Mouse (Mus musculus) left cerebral cortex, adult 2 months (tissue): ENCODE measurements at regions not wholly inside any gene's neighbourhood (a gene's known extent, or its start where the extent isn't known, plus 50 kb on each side); places are given as distances from the start of the nearest gene placed in this dataset.
A peak's percentile ranks its signal among the peaks of the same experiment; 100 is the strongest.

Source experiments
- DNase-seq, 2 experiments: peaks; one replicate each; pipeline ENCODE4 v3.0.0; 2021 to 2022; ENCODE audit warnings: low spot score in 2 of 2, mixed read lengths in 1 of 2; ENCODE audit errors: extremely low spot score in 1 of 2
- H3K27ac ChIP-seq: fragments of 200-600 bp; 2 replicates; pipeline ENCODE4 v1.8.1; 2022
- H3K4me3 ChIP-seq: fragments of 200-600 bp; 2 replicates; pipeline ENCODE4 v1.8.1; 2022
- CTCF ChIP-seq: fragments of 200-600 bp; IDR thresholded peaks from 2 replicates; pipeline ENCODE4 v1.8.1; 2022; ENCODE audit warnings: antibody characterized with exemption, mild to moderate bottlenecking, moderate library complexity
- intact Hi-C: fragments of 180-260 bp; cut with DNase I; formaldehyde crosslinking; loops from one replicate; pipeline ENCODE4 v1.15.1; 2025

DNA sequence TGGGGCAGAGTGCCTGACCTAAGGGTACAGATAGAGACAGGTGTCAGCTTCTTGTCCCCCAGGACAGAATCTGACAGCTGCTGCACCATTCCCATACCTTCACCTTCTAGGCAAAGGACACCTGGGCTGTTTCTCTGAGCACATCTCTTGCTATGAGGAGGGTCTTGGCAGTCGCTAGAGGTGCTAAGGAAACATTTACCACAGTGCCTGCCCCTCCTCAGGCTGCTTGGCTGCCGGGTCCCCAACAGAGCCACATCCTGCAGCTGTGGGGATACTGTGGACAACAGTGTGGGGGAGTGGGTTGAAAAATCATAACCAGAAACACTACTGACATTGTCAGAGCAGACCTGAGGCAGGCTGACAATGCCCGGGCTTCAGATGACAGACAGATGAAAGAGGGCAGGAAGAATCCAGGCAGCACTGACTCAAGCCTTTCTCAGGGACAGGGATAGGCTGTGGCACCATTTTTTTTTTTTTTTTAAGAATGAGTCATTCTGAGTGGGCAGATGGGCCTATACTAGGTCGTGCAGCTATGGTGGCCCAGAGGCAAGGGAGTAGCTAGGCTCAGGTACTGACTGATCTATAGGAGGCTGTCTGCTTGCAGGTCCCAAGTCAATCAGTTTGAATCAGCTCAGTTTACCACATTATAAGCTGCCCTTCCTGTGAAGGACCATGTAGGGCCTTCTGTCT is 150.7 kb upstream of the A230072I06Rik start:
- no peak overlapping the region for H3K27ac ChIP-seq
- TF ChIP-seq CTCF = no peak
- intact Hi-C loops = no loop called here
- no peak for DNase-seq
- no peak overlapping the region for H3K4me3 ChIP-seq

DNA sequence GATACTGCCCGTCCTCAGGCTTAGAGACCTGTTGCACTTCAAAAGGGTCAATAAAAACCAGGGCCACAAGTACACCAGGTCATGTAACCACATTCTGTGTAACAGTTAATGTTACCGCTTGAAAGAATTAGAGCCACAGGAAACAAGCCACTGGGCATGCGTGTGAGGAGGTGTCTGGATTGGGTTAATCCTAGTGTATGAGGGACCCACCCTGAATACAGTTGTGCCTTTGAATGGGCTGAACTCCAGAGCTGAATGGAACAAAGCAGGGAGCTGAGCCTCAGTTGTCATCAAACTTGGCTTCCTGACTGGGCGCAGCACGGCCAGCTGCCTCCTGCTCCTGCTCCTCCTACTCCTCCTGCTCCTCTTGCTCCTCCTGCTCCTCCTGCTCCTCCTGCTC is 148.0 kb upstream of the A230072I06Rik start:
- no peak for TF ChIP-seq CTCF
- Histone ChIP-seq H3K4me3 (no peak overlapping the region), H3K27ac (no peak overlapping the region)
- intact Hi-C loops = no loop called here
- no peak for DNase-seq

DNA sequence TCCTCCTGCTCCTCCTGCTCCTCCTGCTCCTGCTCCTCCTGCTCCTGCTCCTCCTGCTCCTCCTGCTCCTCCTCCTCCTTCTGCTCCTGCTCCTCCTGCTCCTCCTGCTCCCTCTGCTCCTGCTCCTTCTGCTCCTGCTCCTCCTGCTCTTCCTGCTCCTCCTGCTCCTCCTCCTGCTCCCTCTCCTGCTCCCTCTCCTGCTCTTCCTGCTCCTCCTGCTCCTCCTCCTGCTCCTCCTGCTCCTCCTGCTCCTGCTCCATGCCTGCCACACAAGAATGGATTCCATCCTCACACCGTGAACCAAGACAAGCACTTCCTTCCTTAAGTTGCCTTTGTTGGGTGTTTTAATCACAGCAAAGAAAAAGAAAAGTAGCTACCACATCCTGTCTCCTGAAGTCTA is 144.4 kb upstream of the A230072I06Rik start:
- no peak overlapping the region for H3K4me3 ChIP-seq
- DNase-seq = no peak
- H3K27ac ChIP-seq = no peak overlapping the region
- intact Hi-C loops = no loop called here
- no peak for TF ChIP-seq CTCF

DNA sequence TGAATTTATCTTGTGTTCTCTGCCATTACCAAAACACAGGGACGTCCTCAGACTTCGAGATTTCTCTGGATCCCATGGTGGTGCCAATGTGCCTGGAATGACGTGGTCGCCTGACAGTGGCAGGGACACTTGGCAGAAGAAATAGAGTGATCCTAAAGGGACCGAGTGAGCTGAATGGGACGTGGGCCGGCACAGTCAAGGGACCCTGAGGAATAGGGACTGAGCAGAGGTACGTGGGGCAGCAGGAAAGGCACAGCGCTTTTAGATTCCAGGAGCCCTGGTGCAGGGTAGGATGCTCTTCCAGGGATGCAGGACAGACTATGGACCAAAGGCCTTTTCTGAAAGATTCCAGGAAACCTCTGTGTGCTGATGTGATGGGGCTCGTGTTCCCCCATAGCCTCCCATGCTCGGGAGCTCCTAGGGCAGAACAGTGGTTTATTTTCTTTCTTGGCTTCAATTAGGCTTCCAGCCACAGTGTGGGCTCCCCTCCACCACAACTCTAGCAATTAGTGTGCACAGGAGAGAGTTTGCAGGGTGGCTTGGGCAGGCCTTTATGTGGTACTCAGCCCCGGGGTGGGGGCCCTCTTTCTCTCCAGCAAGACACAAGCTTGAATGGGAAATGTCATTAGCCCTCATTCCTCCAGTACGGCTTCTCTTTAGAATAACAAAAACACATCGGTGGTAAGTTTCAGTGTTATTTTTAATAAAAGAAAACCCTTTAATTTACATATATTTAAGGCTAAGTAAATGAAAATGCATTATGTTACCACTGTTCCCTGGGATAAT is 143.0 kb upstream of the A230072I06Rik start:
- TF ChIP-seq CTCF = no peak
- Histone ChIP-seq H3K4me3 (no peak overlapping the region), H3K27ac (no peak overlapping the region)
- DNase-seq = no peak
- intact Hi-C loops = no loop called here

DNA sequence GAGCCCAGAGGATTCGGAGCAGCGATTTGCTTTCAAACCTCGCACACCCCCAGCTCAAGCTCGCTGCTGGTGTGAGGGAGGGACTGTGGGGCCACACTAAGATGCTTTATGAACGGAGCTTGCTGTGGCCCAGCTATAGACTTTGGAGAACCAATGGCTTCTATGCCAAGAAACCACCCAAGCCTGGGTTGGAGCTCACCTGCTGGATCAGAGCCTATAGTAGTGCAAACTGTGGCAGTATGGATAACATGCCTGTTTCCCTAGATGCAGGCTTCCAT is 142.5 kb upstream of the A230072I06Rik start:
- Histone ChIP-seq H3K27ac (no peak overlapping the region), H3K4me3 (no peak overlapping the region)
- DNase-seq = no peak
- TF ChIP-seq CTCF = no peak
- intact Hi-C loops = no loop called here

DNA sequence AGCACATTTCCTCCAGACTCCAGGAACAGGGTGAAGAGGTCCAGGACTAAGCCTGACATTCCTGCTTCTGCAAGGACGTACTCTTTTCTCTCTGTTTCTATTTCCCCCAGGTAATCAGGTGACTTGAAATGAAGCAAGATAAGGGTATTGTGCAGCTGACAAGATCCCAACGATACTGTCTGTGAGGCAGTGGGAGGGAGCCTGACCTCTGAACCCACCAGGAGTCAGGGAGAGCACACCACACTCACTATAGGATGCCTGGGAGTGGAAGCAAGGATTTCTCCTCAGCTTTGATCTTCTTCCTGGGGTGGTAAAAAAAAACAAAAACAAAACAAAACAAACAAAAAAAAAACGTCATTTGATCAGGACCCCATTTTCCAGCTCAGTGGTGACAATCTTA is 141.1 kb upstream of the A230072I06Rik start:
- no peak for DNase-seq
- no peak overlapping the region for H3K27ac ChIP-seq
- no peak for TF ChIP-seq CTCF
- no peak overlapping the region for H3K4me3 ChIP-seq
- intact Hi-C loops = no loop called here

DNA sequence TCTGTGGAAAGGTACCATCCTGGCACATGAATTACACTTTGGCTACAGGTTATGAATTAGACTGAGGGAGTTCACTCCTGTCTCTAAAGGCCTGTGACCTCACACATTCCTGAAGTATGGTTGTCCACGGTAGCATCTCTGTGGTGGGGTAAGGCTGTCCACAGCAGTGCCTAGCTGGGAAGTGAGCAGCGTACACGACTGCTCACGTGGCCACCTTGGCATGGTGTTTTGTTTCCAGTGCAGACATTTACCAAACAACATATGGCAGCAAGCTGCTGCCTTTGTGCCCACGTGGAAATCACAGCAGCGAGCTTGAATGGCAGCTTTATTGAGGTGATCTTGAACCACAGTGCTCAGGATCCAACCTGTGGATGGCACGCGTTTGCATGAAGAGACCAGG is 140.7 kb upstream of the A230072I06Rik start:
- DNase-seq = no peak
- Histone ChIP-seq H3K4me3 (no peak overlapping the region), H3K27ac (no peak overlapping the region)
- intact Hi-C loops = no loop called here
- TF ChIP-seq CTCF = no peak

DNA sequence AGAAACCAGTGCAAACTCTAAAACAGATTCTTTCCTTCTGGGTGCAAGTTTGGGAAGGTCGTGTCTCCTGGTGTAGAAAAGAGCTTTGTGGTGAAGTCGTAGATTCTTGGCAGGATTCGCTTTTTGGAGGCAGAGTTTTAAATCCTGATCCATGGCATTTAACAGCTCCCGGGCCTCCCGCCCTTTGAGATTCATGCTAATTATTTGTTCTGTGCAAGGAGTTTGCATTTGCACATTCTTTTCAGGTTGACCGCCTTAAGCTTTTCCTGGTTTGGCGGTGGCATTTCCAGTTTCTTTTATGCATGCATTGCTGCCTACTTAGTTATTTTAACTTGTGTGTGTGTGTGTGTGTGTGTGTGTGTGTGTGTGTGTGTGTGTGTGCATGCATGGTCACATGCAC is 126.9 kb upstream of the A230072I06Rik start:
- no peak for DNase-seq
- TF ChIP-seq CTCF = no peak
- intact Hi-C loops = no loop called here
- no peak overlapping the region for H3K27ac ChIP-seq
- H3K4me3 ChIP-seq = no peak overlapping the region

DNA sequence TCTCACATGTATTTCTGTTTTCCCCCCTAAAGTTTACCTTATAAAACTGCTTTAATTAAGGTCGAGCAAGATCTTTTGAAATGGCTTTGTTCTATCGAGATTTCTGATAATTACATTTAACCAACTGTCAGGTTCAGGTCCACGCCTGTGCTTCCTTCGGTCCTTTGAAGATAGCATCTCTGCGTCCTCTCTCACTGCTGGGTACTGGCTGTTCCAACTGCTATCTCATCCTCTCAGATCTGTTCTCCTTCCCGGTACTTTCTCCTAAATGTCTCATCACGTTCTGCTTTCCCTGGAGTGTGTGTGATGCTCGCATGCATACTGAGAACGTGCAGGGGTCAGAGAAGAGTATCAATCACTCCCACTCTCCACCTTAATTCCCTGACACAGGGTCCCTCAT is 125.8 kb upstream of the A230072I06Rik start:
- no peak for TF ChIP-seq CTCF
- Histone ChIP-seq H3K4me3 (no peak overlapping the region), H3K27ac (no peak overlapping the region)
- no peak for DNase-seq
- intact Hi-C loops = no loop called here

DNA sequence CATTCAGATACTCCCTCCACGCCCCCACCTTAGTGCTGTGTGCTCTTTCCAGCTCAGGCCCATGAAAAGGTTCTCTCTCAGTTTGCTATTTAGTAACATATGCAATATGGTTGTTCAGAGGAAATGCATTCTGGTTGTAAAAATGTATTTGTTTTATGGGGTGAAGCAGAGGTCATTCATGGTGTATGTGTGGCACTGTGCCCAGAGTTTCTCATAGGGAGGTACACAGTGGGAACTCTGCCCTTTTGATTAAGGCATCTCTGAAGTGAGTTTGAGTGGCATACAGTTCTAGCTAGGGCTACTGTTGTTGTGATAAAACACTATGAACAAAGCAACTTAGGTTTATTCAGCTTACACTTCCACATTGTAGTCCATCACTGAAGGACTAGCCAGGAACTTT is 121.7 kb upstream of the A230072I06Rik start:
- TF ChIP-seq CTCF = no peak
- no peak overlapping the region for H3K4me3 ChIP-seq
- intact Hi-C loops = no loop called here
- H3K27ac ChIP-seq = no peak overlapping the region
- DNase-seq = no peak

DNA sequence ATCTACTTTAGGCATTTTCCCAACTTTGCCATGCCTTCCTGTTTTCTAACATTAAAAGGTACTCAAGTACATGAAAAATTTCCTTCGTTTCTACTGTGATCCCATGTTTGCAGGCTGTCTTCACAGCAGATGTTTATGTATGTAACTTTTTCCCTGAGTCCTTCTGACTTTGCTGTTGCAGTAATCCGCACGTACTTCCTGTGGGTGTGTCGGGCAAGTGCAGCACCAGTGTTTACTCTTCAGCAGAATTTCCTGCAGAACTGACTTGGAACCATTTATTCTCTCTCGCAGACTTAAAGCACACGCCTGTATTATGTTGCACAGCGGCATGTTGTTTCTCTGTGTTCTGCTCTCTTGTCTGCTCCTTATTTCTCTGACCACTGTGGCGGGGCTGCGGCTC is 120.4 kb upstream of the A230072I06Rik start:
- TF ChIP-seq CTCF = no peak

DNA sequence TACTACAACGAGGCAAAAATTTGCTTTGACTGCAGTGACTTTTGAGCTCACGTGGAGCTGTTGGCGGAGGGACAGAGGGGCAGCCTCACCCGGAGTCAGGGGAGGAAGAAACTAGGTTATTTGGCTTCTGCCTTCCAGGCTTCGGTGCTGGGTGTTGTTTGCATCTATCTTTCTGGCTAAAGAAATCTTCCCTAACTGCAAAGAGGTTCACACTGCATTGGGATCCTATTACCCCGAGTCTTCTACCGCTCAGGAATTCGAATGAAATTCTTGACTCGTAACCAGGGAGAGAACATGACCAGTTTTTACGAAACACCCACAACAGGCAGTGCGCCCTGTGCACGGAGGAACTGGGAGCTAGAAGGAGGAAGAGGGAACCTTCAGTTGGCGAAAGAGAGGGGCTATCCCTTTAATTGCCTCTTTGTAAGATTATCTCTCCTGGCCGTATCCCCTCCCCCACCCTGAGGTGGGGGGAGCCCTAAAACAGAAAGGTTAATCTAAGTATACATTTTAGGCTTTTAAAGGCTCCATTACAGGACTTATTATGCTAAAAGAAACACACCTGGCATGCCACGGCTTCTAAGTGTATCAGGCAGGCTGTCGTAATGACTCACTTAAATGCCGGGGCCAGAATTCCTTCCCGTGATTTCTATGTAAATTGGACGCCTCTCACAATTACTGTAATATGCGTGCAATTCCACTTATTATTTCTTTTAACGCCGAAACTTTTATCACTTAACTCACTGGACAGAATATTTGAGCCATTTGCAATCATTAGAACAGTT is 115.5 kb upstream of the A230072I06Rik start:
- Histone ChIP-seq H3K4me3 (peak overlapping the region; percentile 11), H3K27ac (no peak overlapping the region)
- no peak for TF ChIP-seq CTCF
- no peak for DNase-seq
- intact Hi-C loops = no loop called here

More for the DNA sequence above, 120.4 kb upstream of the A230072I06Rik start:
- intact Hi-C loops = no loop called here
- no peak for DNase-seq
- Histone ChIP-seq H3K4me3 (no peak overlapping the region), H3K27ac (no peak overlapping the region)
